Mouse (Mus musculus) neural tube, embryonic 10.5 days (tissue): ENCODE results near the gene Stpg2.

ENCODE experiments used
- DNase-seq: peaks from one replicate; pipeline ENCODE4 v3.0.0-alpha.2; 2017; ENCODE audit warnings: low spot score; ENCODE audit errors: extremely low spot score

Stpg2 gene

GRCm38 (mm10) chr3:139729248-139729647 lies 523.8 kb downstream of the Stpg2 start:
- DNase-seq, result no peak

- DNase-seq, result no peak
Observed at GRCm38 (mm10) chr3:139733156-139733555, 527.7 kb downstream of the Stpg2 start.

- no peak for DNase-seq
Observed at GRCm38 (mm10) chr3:139739388-139739787, 533.9 kb downstream of the Stpg2 start.
